Mouse (Mus musculus) stomach, embryonic 16.5 days (tissue): ENCODE measurements around the gene Sema3e. TPM values are rescaled to one million over a fixed set of nuclear protein-coding genes. Genes with fewer than 3 reads are reported as not detected.

Experiments
- ATAC-seq: fragments of 200-750 bp; cut with Nextera tagmentation; 2 replicates; pipeline ENCODE4 v1.8.0; 2017; ENCODE audit warnings: moderate number of reproducible peaks, moderate TSS enrichment; ENCODE audit not compliant: insufficient read depth, low FRiP score
- H3K27ac ChIP-seq: fragments of 300-500 bp; sonication (generic); 2 replicates; pipeline ENCODE4 v1.5.1; 2014; ENCODE audit warnings: low read length
- H3K27me3 ChIP-seq: fragments of 300-500 bp; sonication (generic); 2 replicates; pipeline ENCODE4 v1.6.1; 2014; ENCODE audit warnings: low read length, control low read depth, mixed read lengths; ENCODE audit not compliant: control insufficient read depth, insufficient read depth
- H3K36me3 ChIP-seq: fragments of 300-500 bp; sonication (generic); 2 replicates; pipeline ENCODE4 v1.6.1; 2014; ENCODE audit warnings: low read length; ENCODE audit not compliant: control insufficient read depth, insufficient read depth
- H3K4me1 ChIP-seq: fragments of 300-500 bp; sonication (generic); 2 replicates; pipeline ENCODE4 v1.6.1; 2014; ENCODE audit warnings: low read length, control low read depth, mixed read lengths; ENCODE audit not compliant: control insufficient read depth, insufficient read depth
- H3K4me2 ChIP-seq: fragments of 300-500 bp; sonication (generic); 2 replicates; pipeline ENCODE4 v1.6.1; 2014; ENCODE audit warnings: low read depth, low read length, mixed read lengths
- H3K4me3 ChIP-seq: fragments of 300-500 bp; sonication (generic); replicated peaks from 2 replicates; pipeline ENCODE4 v1.5.1; 2014; ENCODE audit warnings: mild to moderate bottlenecking, low read length
- H3K9ac ChIP-seq: fragments of 300-500 bp; sonication (generic); 2 replicates; pipeline ENCODE4 v1.6.1; 2014; ENCODE audit warnings: low read length
- H3K9me3 ChIP-seq: fragments of 300-500 bp; sonication (generic); replicated peaks from 2 replicates; pipeline ENCODE4 v1.6.1; 2016; ENCODE audit warnings: low read length, control low read depth; ENCODE audit not compliant: control insufficient read depth
- WGBS: fragments of 180-500 bp; shearing (Covaris S2); extraction: QIAGEN DNeasy Blood & Tissue Kit; methylation state at CpG from one replicate; pipeline ENCODE4 v1.1.7; 2014; 5-methylcytosine and 5-hydroxymethylcytosine counted together
- polyA plus RNA-seq: library from polyadenylated mRNA; unstranded; fragments of >200 nt; fragmentation: Nextera tagmentation; extraction: Ambion mirVana; gene quantifications from 2 replicates; pipeline ENCODE4 v1.2.1, GENCODE M21; 2015

Gene Sema3e
- polyA plus RNA-seq, 1 experiment from 2014 or later: 3.4 TPM

DNA sequence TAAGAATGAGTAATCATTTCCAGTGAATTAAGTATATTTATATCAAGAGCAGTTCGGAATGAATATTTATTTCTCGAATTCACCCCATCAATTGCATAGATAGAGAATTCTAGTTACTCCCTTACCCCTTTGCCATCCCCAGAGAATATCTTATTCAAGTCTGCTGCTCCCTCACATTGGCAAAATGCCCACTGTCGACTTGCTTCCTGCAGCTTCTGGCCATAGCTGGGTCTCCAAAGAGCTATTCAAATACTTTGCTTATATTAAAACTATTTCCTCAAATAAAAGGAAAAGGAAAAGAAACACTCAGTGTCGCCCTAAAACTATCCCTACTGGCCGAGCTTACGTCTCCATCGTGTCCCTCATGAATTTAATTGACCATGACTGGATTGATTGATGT, 191.1 kb downstream of the Sema3e start:
- WGBS: 62% methylated on average over 7 of the region's 7 CpGs

DNA sequence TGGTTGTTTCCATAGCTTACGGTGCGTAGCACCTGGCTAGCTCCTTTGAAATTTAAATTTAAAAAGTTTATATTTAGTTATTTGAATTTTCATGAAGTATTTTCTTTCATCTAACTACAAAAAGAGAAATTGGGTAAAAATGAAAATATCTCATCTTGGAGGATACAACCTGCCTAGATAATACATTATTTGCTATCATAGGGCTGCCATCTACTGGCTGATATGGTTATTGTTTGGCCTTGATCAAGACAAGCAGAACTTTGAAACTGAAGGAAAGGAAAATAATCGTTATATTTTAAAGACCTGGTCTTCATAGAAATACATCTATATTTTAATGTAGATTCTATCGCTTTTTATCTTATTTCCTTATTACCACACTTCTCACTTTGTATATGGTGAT, 193.6 kb downstream of the Sema3e start:
- H3K27ac ChIP-seq: no peak overlapping the region
- H3K27me3 ChIP-seq: no peaks in the 10 kb centered on the region
- WGBS: 76% methylated on average over 4 of the region's 4 CpGs
- no peaks in the 10 kb centered on the region for H3K4me1 ChIP-seq
- no peak overlapping the region for H3K4me3 ChIP-seq
- H3K9ac ChIP-seq: no peak overlapping the region
- no peak overlapping the region for H3K4me2 ChIP-seq
- no peak for ATAC-seq
- no peaks in the 10 kb centered on the region for H3K36me3 ChIP-seq
- H3K9me3 ChIP-seq: no peaks in the 10 kb centered on the region

More for the DNA sequence above, 191.1 kb downstream of the Sema3e start:
- Histone ChIP-seq H3K36me3 (no peaks in the 10 kb centered on the region), H3K27me3 (no peaks in the 10 kb centered on the region), H3K4me2 (no peak overlapping the region), H3K9me3 (no peaks in the 10 kb centered on the region), H3K4me3 (no peak overlapping the region), H3K9ac (no peak overlapping the region), H3K27ac (no peak overlapping the region), H3K4me1 (no peaks in the 10 kb centered on the region)
- no peak for ATAC-seq

DNA sequence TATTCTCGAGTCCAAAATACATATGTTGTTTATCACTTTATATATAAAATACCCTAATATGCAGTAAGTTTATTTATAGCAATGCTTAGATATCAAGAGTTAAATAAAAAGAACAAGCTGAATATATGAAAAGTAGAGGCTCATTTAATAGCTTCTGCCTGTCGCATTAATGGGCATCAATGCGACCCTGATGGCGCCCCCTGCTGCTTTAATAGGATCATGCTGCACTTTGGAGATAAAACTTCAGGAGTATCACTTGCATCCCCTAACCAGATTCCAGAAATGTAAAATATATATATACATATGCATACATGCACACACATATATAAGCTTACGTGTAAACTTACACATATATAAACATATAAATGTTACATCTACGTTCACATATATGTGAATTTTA, 199.4 kb downstream of the Sema3e start:
- Histone ChIP-seq H3K27ac (no peak overlapping the region), H3K36me3 (no peaks in the 10 kb centered on the region), H3K27me3 (no peaks in the 10 kb centered on the region), H3K4me1 (no peaks in the 10 kb centered on the region), H3K4me2 (no peak overlapping the region), H3K9me3 (no peaks in the 10 kb centered on the region), H3K4me3 (no peak overlapping the region), H3K9ac (no peak overlapping the region)
- WGBS: 86% methylated on average over 6 of the region's 6 CpGs
- ATAC-seq: no peak

DNA sequence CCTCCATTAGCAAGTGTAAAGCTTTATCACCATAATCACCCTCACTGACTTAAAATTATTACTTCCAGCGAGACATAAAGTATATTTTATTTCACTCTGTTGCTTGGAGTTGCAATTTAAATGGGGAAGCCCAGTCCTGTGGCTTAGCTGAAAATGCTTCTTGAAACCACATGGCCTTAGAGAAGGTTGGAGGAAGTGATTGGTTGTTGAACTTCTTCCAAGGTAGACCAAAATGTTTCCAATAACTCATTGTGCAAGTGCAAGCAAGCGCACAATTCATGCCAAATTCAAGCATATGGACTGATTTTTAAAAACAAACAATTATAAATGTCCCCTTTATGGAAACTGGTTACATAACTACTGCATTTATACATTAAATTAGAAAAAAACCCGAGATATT, 206.0 kb downstream of the Sema3e start:
- Histone ChIP-seq H3K9ac (no peak overlapping the region), H3K4me3 (no peak overlapping the region), H3K4me2 (no peak overlapping the region), H3K36me3 (no peaks in the 10 kb centered on the region), H3K4me1 (no peaks in the 10 kb centered on the region), H3K27me3 (no peaks in the 10 kb centered on the region), H3K9me3 (no peaks in the 10 kb centered on the region), H3K27ac (no peak overlapping the region)
- WGBS: 74% methylated on average over 3 of the region's 3 CpGs
- ATAC-seq: no peak

DNA sequence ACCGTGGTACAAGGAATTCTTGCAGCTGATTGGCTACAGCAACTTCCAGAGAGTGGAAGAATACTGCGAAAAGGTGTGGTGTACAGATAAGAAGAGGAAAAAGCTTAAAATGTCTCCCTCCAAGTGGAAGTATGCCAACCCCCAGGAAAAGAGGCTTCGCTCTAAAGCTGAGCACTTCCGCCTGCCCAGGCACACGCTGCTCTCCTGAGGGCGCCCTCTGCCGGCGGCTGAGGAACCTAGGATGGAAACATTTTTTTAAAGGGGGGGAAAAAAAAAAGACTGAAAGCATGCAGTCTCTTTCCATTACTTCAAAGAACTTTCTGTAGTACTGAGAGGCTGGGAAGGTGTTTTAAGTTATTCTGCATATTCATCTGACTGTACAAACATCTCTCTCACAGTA, 227.5 kb downstream of the Sema3e start:
- Histone ChIP-seq H3K27me3 (no peaks in the 10 kb centered on the region), H3K4me2 (no peak overlapping the region), H3K4me1 (no peaks in the 10 kb centered on the region), H3K9ac (no peak overlapping the region), H3K27ac (no peak overlapping the region), H3K36me3 (no peaks in the 10 kb centered on the region), H3K4me3 (no peak overlapping the region), H3K9me3 (no peaks in the 10 kb centered on the region)
- no peak for ATAC-seq
- WGBS: 39% methylated on average over 8 of the region's 8 CpGs

DNA sequence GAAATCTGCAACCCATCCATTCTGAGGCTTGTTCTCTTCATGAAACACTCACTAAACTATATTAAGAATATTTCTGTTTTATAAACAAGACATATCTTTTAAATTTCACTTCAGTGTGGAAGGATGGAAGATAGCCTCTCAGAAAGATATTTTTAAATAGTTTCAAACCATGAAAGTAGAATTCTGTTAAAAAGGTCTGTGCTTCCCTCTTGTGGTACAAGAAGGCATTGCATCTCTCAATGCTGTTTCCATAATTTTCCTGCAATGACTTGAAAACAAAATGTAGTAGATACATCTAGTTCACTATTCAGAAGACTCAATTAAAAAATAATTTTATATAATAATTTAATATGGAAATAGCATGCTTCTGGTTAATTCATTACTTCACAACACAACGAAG, 228.3 kb downstream of the Sema3e start:
- Histone ChIP-seq H3K27ac (no peak overlapping the region), H3K27me3 (no peaks in the 10 kb centered on the region), H3K4me2 (no peak overlapping the region), H3K9ac (no peak overlapping the region), H3K4me3 (no peak overlapping the region), H3K9me3 (no peaks in the 10 kb centered on the region), H3K36me3 (no peaks in the 10 kb centered on the region), H3K4me1 (no peaks in the 10 kb centered on the region)
- ATAC-seq: no peak
- 75% methylated on average over 1 of the region's 1 CpGs for WGBS

DNA sequence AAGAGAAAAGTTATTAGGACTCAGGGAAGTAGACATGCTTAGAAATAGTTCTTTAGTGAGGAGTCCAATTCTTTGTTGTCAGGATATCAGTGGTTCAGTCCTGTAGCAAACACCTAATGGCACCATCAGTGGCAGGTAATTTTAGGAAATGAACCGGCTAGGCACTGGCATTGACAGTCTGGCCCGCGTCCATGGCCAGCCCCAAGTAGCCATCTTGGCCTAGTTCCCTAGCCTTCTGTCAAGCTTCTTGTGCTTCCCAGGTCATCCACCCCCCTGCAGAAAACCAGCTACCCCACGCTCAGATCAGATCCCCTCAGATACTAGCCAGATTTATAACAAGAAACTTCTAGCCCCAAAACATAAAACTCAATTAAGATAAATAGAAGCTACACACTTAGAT, 235.1 kb downstream of the Sema3e start:
- ATAC-seq: no peak
- H3K27me3 ChIP-seq: no peaks in the 10 kb centered on the region
- no peak overlapping the region for H3K9ac ChIP-seq
- H3K36me3 ChIP-seq: no peaks in the 10 kb centered on the region
- no peak overlapping the region for H3K4me2 ChIP-seq
- H3K9me3 ChIP-seq: no peaks in the 10 kb centered on the region
- WGBS: 90% methylated on average over 4 of the region's 4 CpGs
- H3K4me1 ChIP-seq: no peaks in the 10 kb centered on the region
- H3K4me3 ChIP-seq: no peak overlapping the region
- H3K27ac ChIP-seq: no peak overlapping the region

DNA sequence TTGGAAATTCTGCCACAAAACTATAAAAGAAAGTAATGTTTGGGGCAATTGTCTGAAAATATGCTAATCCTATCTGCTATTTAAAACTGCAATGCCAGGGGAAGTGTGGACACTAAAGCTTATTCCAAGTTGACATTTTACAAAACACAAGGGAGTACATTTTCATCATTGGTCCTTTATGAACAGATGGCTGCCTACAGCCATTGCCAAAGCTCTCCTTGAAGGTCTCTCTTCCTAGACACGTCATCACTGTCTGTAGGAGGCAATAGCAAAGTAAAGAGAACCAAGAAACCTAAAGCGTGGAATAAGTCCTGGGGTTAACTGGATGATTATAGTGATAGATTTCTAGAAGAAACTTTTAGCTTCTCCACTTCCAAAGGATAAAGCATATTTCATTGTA, 242.3 kb downstream of the Sema3e start:
- 69% methylated on average over 2 of the region's 2 CpGs for WGBS
- no peak for ATAC-seq

More for the DNA sequence above, 242.3 kb downstream of the Sema3e start:
- Histone ChIP-seq H3K36me3 (no peaks in the 10 kb centered on the region), H3K27ac (no peak overlapping the region), H3K27me3 (no peaks in the 10 kb centered on the region), H3K4me1 (no peaks in the 10 kb centered on the region), H3K4me3 (no peak overlapping the region), H3K4me2 (no peak overlapping the region), H3K9ac (no peak overlapping the region), H3K9me3 (no peaks in the 10 kb centered on the region)
